Mouse (Mus musculus): ENCODE measurements around the gene Ust. TPM values are rescaled to one million over a fixed set of nuclear protein-coding genes. Genes with fewer than 3 reads are reported as not detected.

Gene Ust
- polyA plus RNA-seq, 1 experiment from 2014 or later, result 4.0 TPM

DNA sequence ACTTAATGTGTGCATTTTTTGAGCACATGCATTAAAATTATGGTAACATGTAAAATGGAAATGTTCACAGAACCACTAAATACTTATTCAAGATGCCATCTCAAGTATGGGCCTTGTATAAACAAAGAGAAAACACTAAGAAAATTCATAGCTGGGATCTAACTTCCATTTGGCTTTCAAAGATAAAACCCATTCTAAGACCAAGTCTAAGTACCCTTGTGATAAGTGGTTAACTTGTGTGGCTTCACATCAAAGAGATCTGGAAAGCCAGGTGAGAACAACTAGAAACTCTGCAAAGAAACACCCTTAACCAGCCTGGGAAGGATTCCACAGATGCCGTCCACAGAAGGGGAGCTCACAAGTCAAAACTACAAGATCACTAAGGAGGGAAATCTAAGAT lies 53.4 kb downstream of the Ust start:
- H3K27me3 ChIP-seq, result no peaks in the 10 kb centered on the region
- no peak overlapping the region for H3K4me2 ChIP-seq
- 90% methylated on average over 1 of the region's 1 CpGs for WGBS
- H3K27ac ChIP-seq, result no peak overlapping the region
- no peaks in the 10 kb centered on the region for H3K4me1 ChIP-seq
- no peak overlapping the region for H3K9ac ChIP-seq
- no peak overlapping the region for H3K4me3 ChIP-seq
- no peaks in the 10 kb centered on the region for H3K36me3 ChIP-seq (ENCODE audit: poor library complexity, severe bottlenecking)
- ATAC-seq, result no peak
- no peaks in the 10 kb centered on the region for H3K9me3 ChIP-seq (replicated peaks)

DNA sequence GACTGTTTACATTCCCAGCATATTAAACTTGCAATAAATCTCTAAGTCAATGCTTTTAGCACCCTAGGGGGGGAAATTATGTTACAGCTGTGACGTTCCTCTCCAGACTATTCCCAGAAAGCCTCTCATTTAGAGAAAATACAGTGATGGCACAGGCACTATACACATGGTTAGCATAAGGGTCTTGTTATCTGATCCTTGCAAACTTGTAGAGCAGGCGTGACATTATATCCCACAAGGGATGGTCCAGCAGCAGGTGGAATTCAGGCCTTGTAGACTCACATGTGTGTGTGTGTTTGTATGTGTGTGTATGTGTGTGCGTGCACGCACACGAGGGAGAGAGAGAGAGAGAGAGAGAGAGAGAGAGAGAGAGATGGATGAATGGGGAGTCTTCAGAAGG lies 57.3 kb downstream of the Ust start:
- no peak overlapping the region for H3K4me2 ChIP-seq
- no peak overlapping the region for H3K4me3 ChIP-seq
- H3K4me1 ChIP-seq, result no peaks in the 10 kb centered on the region
- no peaks in the 10 kb centered on the region for H3K36me3 ChIP-seq (ENCODE audit: poor library complexity, severe bottlenecking)
- H3K9ac ChIP-seq, result no peak overlapping the region
- ATAC-seq, result no peak
- WGBS, result 86% methylated on average over 5 of the region's 5 CpGs
- H3K27me3 ChIP-seq, result no peaks in the 10 kb centered on the region
- H3K9me3 ChIP-seq (replicated peaks), result no peaks in the 10 kb centered on the region; the same call in 1 of the 2 replicates
- H3K27ac ChIP-seq, result no peak overlapping the region

DNA sequence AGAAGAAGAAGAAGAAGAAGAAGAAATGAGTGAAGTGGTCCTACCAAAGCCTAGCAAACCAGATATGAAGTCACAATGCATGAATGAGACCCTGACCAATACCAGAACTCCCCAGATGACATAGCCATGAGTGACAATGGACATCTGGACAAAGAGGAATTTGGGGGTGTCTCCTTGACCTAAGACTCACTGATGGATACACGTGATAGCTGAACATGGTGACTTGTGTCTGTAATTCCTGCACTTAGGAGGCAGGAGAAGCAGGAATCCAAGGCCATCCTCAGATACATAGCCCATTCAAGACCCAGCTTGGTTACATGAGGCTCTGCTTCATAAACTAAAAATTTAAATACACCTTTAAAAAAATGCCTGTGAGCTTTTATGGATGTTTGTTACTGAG lies 63.9 kb downstream of the Ust start:
- H3K9me3 ChIP-seq (replicated peaks), result no peaks in the 10 kb centered on the region; the same call in none of the 2 replicates
- no peak overlapping the region for H3K4me3 ChIP-seq
- no peak overlapping the region for H3K27ac ChIP-seq
- ATAC-seq, result no peak
- 48% methylated on average over 1 of the region's 1 CpGs for WGBS
- no peak overlapping the region for H3K4me2 ChIP-seq
- H3K36me3 ChIP-seq (ENCODE audit: poor library complexity, severe bottlenecking), result no peaks in the 10 kb centered on the region
- no peaks in the 10 kb centered on the region for H3K4me1 ChIP-seq
- no peaks in the 10 kb centered on the region for H3K27me3 ChIP-seq
- H3K9ac ChIP-seq, result no peak overlapping the region

DNA sequence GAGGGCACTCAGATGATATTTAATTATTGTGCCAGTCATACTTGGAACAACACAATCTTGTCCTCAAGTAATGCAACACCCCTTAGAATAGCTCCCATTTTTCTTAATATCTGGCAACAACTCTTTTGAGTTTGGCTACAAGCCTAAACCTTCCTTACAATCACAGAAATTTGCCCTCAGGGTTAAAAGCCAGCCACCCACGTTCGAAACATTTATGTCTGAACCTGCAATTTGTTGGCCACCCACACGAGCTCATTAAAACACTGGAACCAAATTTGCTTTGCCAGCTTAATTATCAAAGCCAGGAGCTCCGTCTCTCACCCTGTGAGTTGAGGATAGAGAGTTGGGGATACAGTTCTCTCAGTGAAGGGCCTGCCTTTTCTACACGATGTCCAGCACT lies 70.9 kb downstream of the Ust start:
- H3K9me3 ChIP-seq (replicated peaks), result no peaks in the 10 kb centered on the region
- no peak overlapping the region for H3K9ac ChIP-seq
- H3K4me1 ChIP-seq, result no peaks in the 10 kb centered on the region
- H3K27me3 ChIP-seq, result no peaks in the 10 kb centered on the region
- no peak for ATAC-seq
- 52% methylated on average over 5 of the region's 5 CpGs for WGBS
- H3K4me2 ChIP-seq, result no peak overlapping the region
- no peak overlapping the region for H3K4me3 ChIP-seq
- H3K27ac ChIP-seq, result no peak overlapping the region
- no peaks in the 10 kb centered on the region for H3K36me3 ChIP-seq (ENCODE audit: poor library complexity, severe bottlenecking)

DNA sequence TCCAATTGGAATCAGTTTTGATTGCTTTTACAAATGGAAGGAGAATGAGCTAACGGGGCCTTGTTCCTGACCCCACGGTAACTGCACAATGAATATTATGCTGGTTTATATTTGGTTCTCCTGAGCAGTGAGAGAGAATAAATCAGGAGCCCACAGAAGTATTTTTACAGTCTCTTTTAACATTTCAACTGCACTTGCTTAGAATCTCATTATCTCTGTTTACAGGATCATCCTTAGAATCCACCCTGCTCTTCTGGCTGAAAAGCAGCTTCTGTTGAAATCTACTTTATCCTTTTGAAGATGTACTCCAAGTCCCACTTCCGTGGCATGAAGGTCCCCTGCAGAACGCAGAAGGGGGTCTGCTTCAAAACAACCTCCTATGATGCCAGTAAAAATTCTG lies 71.7 kb downstream of the Ust start:
- Histone ChIP-seq H3K36me3 (ENCODE audit: poor library complexity, severe bottlenecking) (no peaks in the 10 kb centered on the region), H3K4me2 (no peak overlapping the region), H3K27ac (no peak overlapping the region), H3K9me3 (replicated peaks) (no peaks in the 10 kb centered on the region), H3K4me1 (no peaks in the 10 kb centered on the region), H3K4me3 (no peak overlapping the region), H3K27me3 (no peaks in the 10 kb centered on the region), H3K9ac (no peak overlapping the region)
- WGBS, result 30% methylated on average over 4 of the region's 4 CpGs
- ATAC-seq, result no peak

DNA sequence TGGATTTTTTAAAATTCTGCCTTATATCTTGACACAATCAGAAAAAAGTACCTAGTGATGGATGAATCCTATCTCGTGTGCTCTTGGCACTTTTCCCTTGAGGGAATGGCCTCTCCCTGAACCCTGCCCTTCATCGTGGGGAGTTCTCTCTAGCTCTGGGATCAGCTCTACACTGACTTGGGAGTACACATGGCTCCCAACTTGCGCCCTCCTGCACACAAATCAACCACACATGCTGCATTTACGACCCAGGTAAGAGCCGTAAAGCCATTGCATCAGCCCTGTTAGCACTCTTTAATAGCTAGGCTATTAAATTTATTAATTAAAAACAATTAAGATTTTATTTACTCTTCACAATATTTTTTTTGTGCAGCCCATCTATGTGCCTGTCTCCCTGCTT lies 74.6 kb downstream of the Ust start:
- Histone ChIP-seq H3K4me1 (no peaks in the 10 kb centered on the region), H3K36me3 (ENCODE audit: poor library complexity, severe bottlenecking) (no peaks in the 10 kb centered on the region), H3K4me3 (no peak overlapping the region), H3K27ac (no peak overlapping the region), H3K9me3 (replicated peaks) (no peaks in the 10 kb centered on the region), H3K9ac (no peak overlapping the region), H3K4me2 (no peak overlapping the region), H3K27me3 (no peaks in the 10 kb centered on the region)
- 80% methylated on average over 5 of the region's 5 CpGs for WGBS
- ATAC-seq, result no peak

DNA sequence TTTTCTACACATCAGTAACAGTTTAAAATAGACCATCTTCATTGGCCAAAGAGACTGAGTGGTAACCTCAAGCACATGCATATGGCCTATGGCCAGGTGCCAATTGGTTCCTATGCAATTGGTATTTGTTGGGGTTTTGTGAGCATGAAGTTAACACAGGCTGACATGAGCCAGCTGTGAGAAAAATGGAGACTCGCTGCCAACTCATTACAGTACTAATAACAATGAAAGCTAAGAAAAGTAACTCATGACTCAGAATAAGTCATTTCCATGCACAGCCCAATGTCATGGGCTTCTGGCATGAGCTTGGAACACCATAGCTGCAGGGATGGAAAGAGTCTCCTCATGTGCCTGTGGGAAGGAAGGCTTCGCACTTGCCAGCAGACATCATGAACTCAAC lies 86.8 kb downstream of the Ust start:
- no peak overlapping the region for H3K27ac ChIP-seq
- H3K4me2 ChIP-seq, result no peak overlapping the region
- no peak overlapping the region for H3K4me3 ChIP-seq
- H3K9ac ChIP-seq, result no peak overlapping the region
- H3K36me3 ChIP-seq (ENCODE audit: poor library complexity, severe bottlenecking), result no peaks in the 10 kb centered on the region
- no peaks in the 10 kb centered on the region for H3K27me3 ChIP-seq
- ATAC-seq, result no peak
- peaks cover 19% of the 10 kb centered on the region; the same call in 1 of the 2 replicates for H3K4me1 ChIP-seq
- H3K9me3 ChIP-seq (replicated peaks), result no peaks in the 10 kb centered on the region
- 90% methylated on average over 2 of the region's 2 CpGs for WGBS

DNA sequence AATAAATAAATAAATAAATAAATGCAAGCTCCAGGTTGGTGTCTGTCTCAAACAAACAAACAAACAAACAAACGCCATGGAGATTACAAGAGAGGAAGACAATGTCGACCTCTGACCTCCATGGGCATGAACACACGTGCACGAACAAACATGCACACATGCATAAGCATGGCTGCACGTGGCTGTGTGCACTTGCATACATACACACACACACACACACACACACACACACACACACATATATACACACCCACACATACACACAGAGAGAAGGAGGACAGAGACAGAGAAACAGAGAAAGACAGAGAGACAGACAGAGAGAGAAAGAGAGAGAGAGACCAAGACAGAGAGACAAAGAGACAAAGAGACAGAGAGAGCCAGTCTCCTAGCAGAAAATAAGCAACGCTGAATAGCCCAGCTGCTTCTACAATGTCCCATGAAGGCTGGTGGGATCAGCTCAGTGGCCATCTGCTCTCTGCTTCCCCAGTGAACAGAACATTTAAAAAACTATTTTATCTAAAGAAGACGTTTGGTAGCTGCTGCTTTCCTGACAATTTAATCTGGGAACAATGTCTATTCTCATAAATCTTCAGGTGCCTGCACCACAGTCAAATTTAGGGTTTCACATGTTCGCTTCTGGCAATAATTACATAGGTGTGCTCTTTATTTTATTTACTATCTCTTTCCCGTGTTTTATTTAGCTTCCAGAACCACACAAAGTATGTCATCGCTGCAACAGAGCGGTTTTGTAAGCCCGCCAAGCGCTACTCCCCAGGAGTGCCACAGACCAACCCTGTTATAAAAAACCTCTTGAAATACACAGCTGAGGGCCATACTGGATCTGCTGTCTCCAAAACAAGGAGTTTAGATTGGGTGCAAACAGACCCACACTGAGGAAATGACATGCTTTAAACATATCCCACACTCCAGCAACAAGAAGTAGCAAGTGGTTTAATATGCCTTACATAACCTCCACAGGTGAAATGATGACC lies 89.5 kb downstream of the Ust start:
- Histone ChIP-seq H3K4me1 (peaks cover 19% of the 10 kb centered on the region; the same call in 1 of the 2 replicates), H3K27ac (no peak overlapping the region), H3K4me2 (no peak overlapping the region), H3K36me3 (ENCODE audit: poor library complexity, severe bottlenecking) (no peaks in the 10 kb centered on the region), H3K9me3 (replicated peaks) (no peaks in the 10 kb centered on the region), H3K9ac (no peak overlapping the region), H3K4me3 (no peak overlapping the region), H3K27me3 (no peaks in the 10 kb centered on the region)
- ATAC-seq, result no peak
- whole genome bisulfite sequencing, result 82% methylated on average over 13 of the region's 13 CpGs

DNA sequence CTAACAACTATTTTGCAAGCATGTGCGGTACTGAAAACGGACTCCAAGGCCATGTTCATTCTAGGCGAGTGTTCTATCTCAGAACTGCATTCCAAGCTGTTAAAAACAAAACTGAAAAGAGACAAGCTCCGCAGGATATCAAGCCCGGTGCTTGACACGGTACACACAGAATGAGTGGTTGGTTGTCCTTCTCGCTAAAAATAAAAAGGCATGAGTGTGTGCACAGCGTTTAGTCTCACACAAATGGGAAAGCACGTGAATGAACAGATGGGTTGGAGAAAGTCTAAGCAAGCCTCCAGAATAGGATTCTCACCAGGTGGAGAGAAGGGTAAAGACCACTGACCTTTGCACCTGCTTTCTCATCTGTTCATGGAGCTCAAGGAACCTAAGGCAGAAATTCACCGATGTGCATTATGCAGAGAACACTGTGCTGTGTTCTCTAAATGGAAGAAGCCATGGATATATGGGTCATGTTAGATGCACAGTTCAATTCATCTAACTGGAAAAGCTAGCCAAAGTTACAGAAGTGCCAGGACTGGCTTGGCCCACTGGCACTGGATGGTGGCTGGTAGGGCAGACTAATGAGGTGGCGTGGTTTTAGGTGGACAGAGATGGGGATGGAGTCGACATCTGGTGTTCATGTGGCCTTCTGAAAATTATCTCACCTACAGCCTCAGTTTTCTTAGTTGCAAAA lies 90.8 kb downstream of the Ust start:
- 78% methylated on average over 12 of the region's 12 CpGs for WGBS
- Histone ChIP-seq H3K4me2 (no peak overlapping the region), H3K36me3 (ENCODE audit: poor library complexity, severe bottlenecking) (no peaks in the 10 kb centered on the region), H3K9ac (no peak overlapping the region), H3K4me3 (no peak overlapping the region), H3K27ac (no peak overlapping the region), H3K4me1 (peaks cover 19% of the 10 kb centered on the region; the same call in 1 of the 2 replicates), H3K27me3 (no peaks in the 10 kb centered on the region), H3K9me3 (replicated peaks) (no peaks in the 10 kb centered on the region)
- no peak for ATAC-seq

DNA sequence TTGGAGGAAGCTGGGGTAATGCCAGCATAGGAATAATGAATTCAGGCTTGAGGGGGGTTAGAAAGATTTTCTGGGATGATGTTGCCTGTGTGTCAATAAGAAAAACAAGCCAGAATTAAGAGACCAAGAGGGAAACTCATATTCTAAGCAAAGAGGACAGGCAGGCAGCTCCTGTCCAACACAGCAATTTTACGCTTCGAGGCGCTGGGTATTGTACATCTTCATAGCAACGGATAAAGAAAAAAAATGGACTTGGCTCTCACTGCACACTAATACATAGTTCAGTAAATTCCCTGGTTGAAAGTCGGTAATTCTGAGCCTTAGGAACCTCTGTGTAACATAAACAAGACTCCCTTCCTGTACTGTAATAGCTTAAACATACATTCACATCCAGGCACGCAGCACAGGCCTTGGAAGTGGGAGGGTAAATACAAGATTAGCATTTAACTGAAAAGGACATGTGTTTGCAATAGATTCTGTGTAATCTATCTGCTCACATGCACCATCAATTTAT lies 99.1 kb downstream of the Ust start:
- Histone ChIP-seq H3K4me1 (no peaks in the 10 kb centered on the region), H3K36me3 (ENCODE audit: poor library complexity, severe bottlenecking) (no peaks in the 10 kb centered on the region), H3K4me2 (no peak overlapping the region), H3K27ac (no peak overlapping the region), H3K9me3 (replicated peaks) (no peaks in the 10 kb centered on the region), H3K9ac (no peak overlapping the region), H3K27me3 (no peaks in the 10 kb centered on the region), H3K4me3 (no peak overlapping the region)
- 83% methylated on average over 6 of the region's 6 CpGs for WGBS
- ATAC-seq, result no peak

DNA sequence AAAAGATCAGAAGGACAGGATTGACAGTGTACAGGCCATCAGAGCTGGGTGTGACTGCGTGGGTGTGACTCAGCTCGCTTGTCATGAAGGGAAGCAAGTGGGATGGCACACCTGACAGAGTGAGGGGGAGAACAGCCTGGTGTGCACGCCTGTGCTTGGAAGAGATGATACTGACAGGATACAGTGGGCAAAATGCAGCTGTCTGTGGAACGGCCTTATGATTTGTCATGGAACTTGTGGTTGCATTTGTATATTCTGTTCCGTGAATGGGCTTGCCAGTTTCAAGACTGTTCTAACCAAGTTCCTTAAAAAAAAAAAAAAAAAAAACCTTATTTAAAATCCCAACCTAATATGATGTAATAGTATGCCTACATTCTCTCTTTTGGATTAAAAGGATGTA lies 103.2 kb downstream of the Ust start:
- H3K4me3 ChIP-seq, result no peak overlapping the region
- no peak for ATAC-seq
- no peaks in the 10 kb centered on the region for H3K9me3 ChIP-seq (replicated peaks)
- no peaks in the 10 kb centered on the region for H3K4me1 ChIP-seq
- no peak overlapping the region for H3K4me2 ChIP-seq
- no peak overlapping the region for H3K9ac ChIP-seq
- H3K27ac ChIP-seq, result no peak overlapping the region
- WGBS, result 90% methylated on average over 5 of the region's 5 CpGs
- no peaks in the 10 kb centered on the region for H3K36me3 ChIP-seq (ENCODE audit: poor library complexity, severe bottlenecking)
- no peaks in the 10 kb centered on the region for H3K27me3 ChIP-seq

DNA sequence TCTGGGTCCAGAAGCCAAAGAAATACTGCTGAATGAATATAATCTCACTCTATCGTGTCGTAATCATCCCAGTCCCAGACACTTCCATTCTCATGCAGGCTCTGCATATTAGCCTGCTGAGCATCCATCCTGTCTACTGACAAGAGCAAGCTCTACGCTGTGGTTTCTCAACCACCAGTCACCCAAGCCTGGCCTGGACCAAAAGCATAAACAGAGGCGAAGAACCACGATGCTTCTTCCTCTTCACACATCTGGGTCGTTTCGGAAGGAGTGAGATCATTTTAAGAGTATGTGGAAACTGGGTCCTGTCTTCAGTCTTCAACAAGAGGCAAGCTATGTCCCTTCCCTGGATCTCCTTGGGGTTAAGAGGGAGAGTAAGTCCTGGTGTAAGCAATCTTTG lies 103.6 kb downstream of the Ust start:
- Histone ChIP-seq H3K9ac (no peak overlapping the region), H3K36me3 (ENCODE audit: poor library complexity, severe bottlenecking) (no peaks in the 10 kb centered on the region), H3K4me2 (no peak overlapping the region), H3K27ac (no peak overlapping the region), H3K4me1 (no peaks in the 10 kb centered on the region), H3K9me3 (replicated peaks) (no peaks in the 10 kb centered on the region), H3K27me3 (no peaks in the 10 kb centered on the region), H3K4me3 (no peak overlapping the region)
- WGBS, result 89% methylated on average over 7 of the region's 7 CpGs
- ATAC-seq, result no peak
